Mouse (Mus musculus): ENCODE measurements around the gene Gm10961. TPM values are rescaled to one million over a fixed set of nuclear protein-coding genes. Genes with fewer than 3 reads are reported as not detected.

Gm10961 gene
- polyA plus RNA-seq, 1 experiment: not detected

- no peak overlapping the region for H3K4me3 ChIP-seq (ENCODE audit: insufficient read depth, low read depth, low read length)
- H3K4me1 ChIP-seq (ENCODE audit: control insufficient read depth, insufficient read depth, insufficient read length, low read length): no peaks in the 10 kb centered on the region; the same call in 1 of the 2 replicates
Observed at GRCm38 (mm10) chr3:107600127-107600526, 31.0 kb upstream of the Gm10961 start.

DNA sequence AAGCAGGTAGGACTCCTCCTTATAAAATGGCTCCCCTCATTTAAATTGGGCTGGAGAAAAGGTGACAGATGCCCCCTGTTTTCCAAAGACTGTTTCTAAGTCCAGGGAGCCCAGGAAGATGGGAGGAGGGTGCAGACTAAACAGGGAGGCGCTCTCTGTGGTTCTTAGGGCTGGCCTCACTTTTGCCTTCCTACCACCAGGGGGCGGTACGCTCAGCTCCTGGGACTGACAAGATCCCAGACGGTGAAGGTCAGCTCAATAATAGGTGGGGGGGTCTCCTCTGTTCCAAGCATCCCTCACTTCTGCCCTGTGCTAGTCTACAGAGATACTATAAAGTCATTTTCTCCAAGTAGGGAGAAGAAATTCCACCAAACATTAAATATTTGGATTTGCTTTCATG, 25.8 kb upstream of the Gm10961 start:
- H3K4me1 ChIP-seq (ENCODE audit: control insufficient read depth, insufficient read depth, insufficient read length, low read length): no peaks in the 10 kb centered on the region
- no peak overlapping the region for H3K4me3 ChIP-seq (ENCODE audit: insufficient read depth, low read depth, low read length)

More at GRCm38 (mm10) chr3:107600127-107600526, 31.0 kb upstream of the Gm10961 start:
- H3K27ac ChIP-seq (replicated peaks; ENCODE audit: low read depth, low read length): no peak overlapping the region

GRCm38 (mm10) chr3:107607221-107607620, 23.9 kb upstream of the Gm10961 start:
- no peak overlapping the region for H3K27ac ChIP-seq (replicated peaks; ENCODE audit: low read depth, low read length)
- no peak overlapping the region for H3K4me3 ChIP-seq (ENCODE audit: insufficient read depth, low read depth, low read length)
- no peaks in the 10 kb centered on the region for H3K4me1 ChIP-seq (ENCODE audit: control insufficient read depth, insufficient read depth, insufficient read length, low read length)

More for the DNA sequence above, 25.8 kb upstream of the Gm10961 start:
- H3K27ac ChIP-seq (replicated peaks; ENCODE audit: low read depth, low read length): no peak overlapping the region

DNA sequence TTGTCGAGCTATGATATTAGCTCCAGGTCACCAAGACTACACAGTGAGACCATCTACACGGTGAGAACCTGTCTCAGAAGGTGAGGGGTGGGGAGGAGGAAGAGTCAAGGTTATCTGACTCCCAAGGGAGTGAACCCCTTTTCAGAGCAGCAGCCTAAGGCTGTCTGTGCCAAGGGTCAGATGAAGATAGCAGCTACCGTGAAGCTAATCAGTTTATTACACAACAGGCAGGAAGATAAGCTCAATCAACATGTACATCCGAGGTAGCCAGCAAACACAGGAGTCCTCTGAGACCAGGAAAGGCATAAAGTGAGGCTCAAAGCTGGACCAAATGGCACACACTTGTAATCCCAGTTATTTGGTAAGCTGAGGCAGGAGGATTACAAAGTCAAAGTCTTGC, 22.3 kb upstream of the Gm10961 start:
- Histone ChIP-seq H3K4me1 (ENCODE audit: control insufficient read depth, insufficient read depth, insufficient read length, low read length) (no peaks in the 10 kb centered on the region), H3K27ac (replicated peaks; ENCODE audit: low read depth, low read length) (no peak overlapping the region), H3K4me3 (ENCODE audit: insufficient read depth, low read depth, low read length) (no peak overlapping the region)

- no peak overlapping the region for H3K4me3 ChIP-seq (ENCODE audit: insufficient read depth, low read depth, low read length)
- H3K27ac ChIP-seq (replicated peaks; ENCODE audit: low read depth, low read length): no peak overlapping the region
- H3K4me1 ChIP-seq (ENCODE audit: control insufficient read depth, insufficient read depth, insufficient read length, low read length): no peaks in the 10 kb centered on the region
Observed at GRCm38 (mm10) chr3:107609376-107609775, 21.7 kb upstream of the Gm10961 start.

DNA sequence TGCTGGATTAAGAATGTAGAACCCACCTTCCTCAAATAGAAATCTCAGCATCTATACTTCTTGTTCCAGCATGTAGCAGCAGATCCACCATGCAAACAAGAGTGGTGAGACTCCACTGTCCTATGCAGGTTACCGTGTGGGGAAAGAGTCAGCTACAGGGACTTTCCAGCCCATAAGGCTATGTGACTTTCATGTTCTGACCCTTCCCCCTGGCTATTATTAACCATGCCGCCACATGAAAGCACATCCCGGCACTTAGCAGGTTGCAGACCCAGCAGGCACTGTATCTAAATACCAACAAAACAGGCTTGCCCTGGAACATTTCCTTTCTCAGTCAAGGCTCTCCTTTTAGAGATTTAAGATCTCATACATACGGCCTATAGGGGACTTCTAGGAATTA, 19.7 kb upstream of the Gm10961 start:
- H3K27ac ChIP-seq (replicated peaks; ENCODE audit: low read depth, low read length): no peak overlapping the region
- no peaks in the 10 kb centered on the region for H3K4me1 ChIP-seq (ENCODE audit: control insufficient read depth, insufficient read depth, insufficient read length, low read length)
- H3K4me3 ChIP-seq (ENCODE audit: insufficient read depth, low read depth, low read length): no peak overlapping the region

- H3K27ac ChIP-seq (replicated peaks; ENCODE audit: low read depth, low read length): no peak overlapping the region
- H3K4me3 ChIP-seq (ENCODE audit: insufficient read depth, low read depth, low read length): no peak overlapping the region
- H3K4me1 ChIP-seq (ENCODE audit: control insufficient read depth, insufficient read depth, insufficient read length, low read length): no peaks in the 10 kb centered on the region
Observed at GRCm38 (mm10) chr3:107612902-107613525, 18.1 kb upstream of the Gm10961 start.

- H3K4me3 ChIP-seq (ENCODE audit: insufficient read depth, low read depth, low read length): no peak overlapping the region
- no peak overlapping the region for H3K27ac ChIP-seq (replicated peaks; ENCODE audit: low read depth, low read length)
- H3K4me1 ChIP-seq (ENCODE audit: control insufficient read depth, insufficient read depth, insufficient read length, low read length): no peaks in the 10 kb centered on the region
Observed at GRCm38 (mm10) chr3:107617800-107618199, 13.3 kb upstream of the Gm10961 start.

- H3K27ac ChIP-seq (replicated peaks; ENCODE audit: low read depth, low read length): no peak overlapping the region
- no peak overlapping the region for H3K4me3 ChIP-seq (ENCODE audit: insufficient read depth, low read depth, low read length)
- H3K4me1 ChIP-seq (ENCODE audit: control insufficient read depth, insufficient read depth, insufficient read length, low read length): no peaks in the 10 kb centered on the region
Observed at GRCm38 (mm10) chr3:107619911-107620310, 11.2 kb upstream of the Gm10961 start.

GRCm38 (mm10) chr3:107621286-107622075, 9.6 kb upstream of the Gm10961 start:
- no peak overlapping the region for H3K4me3 ChIP-seq (ENCODE audit: insufficient read depth, low read depth, low read length)
- no peaks in the 10 kb centered on the region for H3K4me1 ChIP-seq (ENCODE audit: control insufficient read depth, insufficient read depth, insufficient read length, low read length)
- H3K27ac ChIP-seq (replicated peaks; ENCODE audit: low read depth, low read length): no peak overlapping the region

GRCm38 (mm10) chr3:107622537-107622936, 8.6 kb upstream of the Gm10961 start:
- Histone ChIP-seq H3K27ac (replicated peaks; ENCODE audit: low read depth, low read length) (no peak overlapping the region), H3K4me1 (ENCODE audit: control insufficient read depth, insufficient read depth, insufficient read length, low read length) (no peaks in the 10 kb centered on the region), H3K4me3 (ENCODE audit: insufficient read depth, low read depth, low read length) (no peak overlapping the region)

DNA sequence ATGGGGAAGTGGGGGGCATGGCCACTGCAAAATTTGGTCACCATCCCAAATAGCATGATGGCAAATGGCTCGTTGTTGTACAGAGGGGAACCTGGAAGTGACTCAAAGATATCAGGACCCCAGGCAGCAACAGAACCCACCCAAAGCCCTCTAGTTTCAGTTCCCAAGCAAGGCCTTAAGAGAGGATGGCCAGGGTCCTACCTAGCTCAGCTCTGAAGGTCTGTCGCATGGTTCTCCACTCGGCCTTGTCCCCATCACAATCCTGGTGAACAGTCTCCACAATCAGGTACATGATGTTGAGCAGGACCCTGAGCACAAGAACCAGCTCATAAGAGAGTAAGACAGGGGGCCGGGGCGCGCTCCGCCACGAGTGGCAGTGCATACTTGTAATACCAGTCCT, 6.7 kb upstream of the Gm10961 start:
- Histone ChIP-seq H3K4me1 (ENCODE audit: control insufficient read depth, insufficient read depth, insufficient read length, low read length) (no peaks in the 10 kb centered on the region), H3K4me3 (ENCODE audit: insufficient read depth, low read depth, low read length) (no peak overlapping the region), H3K27ac (replicated peaks; ENCODE audit: low read depth, low read length) (no peak overlapping the region)

- no peak overlapping the region for H3K4me3 ChIP-seq (ENCODE audit: insufficient read depth, low read depth, low read length)
- no peak overlapping the region for H3K27ac ChIP-seq (replicated peaks; ENCODE audit: low read depth, low read length)
- no peaks in the 10 kb centered on the region for H3K4me1 ChIP-seq (ENCODE audit: control insufficient read depth, insufficient read depth, insufficient read length, low read length)
Observed at GRCm38 (mm10) chr3:107625536-107625935, 5.6 kb upstream of the Gm10961 start.

DNA sequence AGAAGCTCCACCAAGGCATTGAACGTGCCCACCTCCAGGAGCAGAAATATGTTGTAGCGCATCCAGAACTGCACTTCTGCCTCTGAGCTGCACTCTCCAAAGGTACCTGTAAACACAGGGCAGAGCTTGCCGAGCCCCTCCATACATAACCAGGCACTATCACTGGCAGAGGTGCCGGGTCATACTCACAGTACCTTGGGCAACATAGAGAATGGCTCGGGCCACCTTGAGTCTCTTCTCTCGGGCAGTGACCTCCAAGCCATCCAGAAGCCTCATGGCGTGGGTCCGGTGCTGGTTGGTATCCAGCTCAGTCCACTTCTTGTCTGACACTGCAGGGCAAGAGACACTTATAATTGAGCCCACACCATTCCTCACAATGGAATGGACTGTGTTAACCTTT, 4.4 kb upstream of the Gm10961 start:
- no peak overlapping the region for H3K4me3 ChIP-seq (ENCODE audit: insufficient read depth, low read depth, low read length)
- H3K4me1 ChIP-seq (ENCODE audit: control insufficient read depth, insufficient read depth, insufficient read length, low read length): no peaks in the 10 kb centered on the region
- H3K27ac ChIP-seq (replicated peaks; ENCODE audit: low read depth, low read length): no peak overlapping the region

DNA sequence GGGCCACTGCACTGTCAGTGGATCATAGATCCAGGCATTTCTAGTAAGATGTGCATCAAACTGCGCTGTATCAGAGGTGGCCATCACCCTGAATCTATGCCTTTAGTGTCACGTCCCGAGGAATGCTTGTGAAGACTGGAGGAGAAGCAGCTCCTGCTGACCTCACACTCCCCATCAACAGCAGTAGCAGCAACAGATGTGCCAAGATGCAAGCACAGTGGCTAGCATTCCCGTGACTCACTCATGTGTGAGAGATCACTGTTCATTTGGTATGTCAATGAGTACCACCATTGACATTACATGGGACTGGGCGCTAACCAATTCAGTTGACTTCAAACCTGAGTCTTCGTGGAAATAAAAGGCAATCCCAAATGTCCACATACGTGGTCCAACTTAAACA, 3.5 kb upstream of the Gm10961 start:
- Histone ChIP-seq H3K4me1 (ENCODE audit: control insufficient read depth, insufficient read depth, insufficient read length, low read length) (no peaks in the 10 kb centered on the region), H3K27ac (replicated peaks; ENCODE audit: low read depth, low read length) (no peak overlapping the region), H3K4me3 (ENCODE audit: insufficient read depth, low read depth, low read length) (no peak overlapping the region)

DNA sequence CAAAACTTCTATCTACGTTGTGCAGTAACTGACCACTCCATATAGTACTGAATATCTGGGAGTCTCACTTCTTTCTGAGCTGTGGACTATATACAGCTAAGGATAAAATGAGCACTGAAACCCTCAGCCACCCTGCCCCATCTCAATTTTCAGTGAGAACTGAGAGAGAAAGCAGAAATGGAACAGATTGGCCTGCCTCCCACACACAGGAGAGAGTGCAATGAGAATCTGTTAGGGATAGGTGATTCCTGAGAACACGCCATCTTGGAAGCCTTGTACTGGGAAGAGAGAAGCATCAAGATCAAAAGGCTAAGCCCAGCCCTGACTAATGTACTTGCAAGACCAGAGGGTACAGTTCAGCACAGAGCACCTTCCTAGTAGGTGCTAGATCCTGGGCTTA, 2.6 kb upstream of the Gm10961 start:
- Histone ChIP-seq H3K27ac (replicated peaks; ENCODE audit: low read depth, low read length) (no peak overlapping the region), H3K4me1 (ENCODE audit: control insufficient read depth, insufficient read depth, insufficient read length, low read length) (no peaks in the 10 kb centered on the region), H3K4me3 (ENCODE audit: insufficient read depth, low read depth, low read length) (no peak overlapping the region)
